Mouse (Mus musculus) hindbrain, embryonic 16.5 days (tissue): ENCODE measurements at regions not wholly inside any gene's neighbourhood (a gene's known extent, or its start where the extent isn't known, plus 50 kb on each side); places are given as distances from the start of the nearest gene placed in this dataset.

ENCODE experiments used
- ATAC-seq: fragments of 200-750 bp; cut with Nextera tagmentation; 2 replicates; pipeline ENCODE4 v1.8.0; 2017; ENCODE audit warnings: moderate TSS enrichment, moderate library complexity
- H3K27ac ChIP-seq: fragments of 300-500 bp; sonication (generic); 2 replicates; pipeline ENCODE4 v1.5.1; 2014; ENCODE audit warnings: low read depth, mild to moderate bottlenecking, control low read depth, low read length, moderate library complexity
- H3K27me3 ChIP-seq: fragments of 300-500 bp; sonication (generic); replicated peaks from 2 replicates; pipeline ENCODE4 v1.6.1; 2014; ENCODE audit warnings: low read length; ENCODE audit not compliant: control insufficient read depth, insufficient read depth
- H3K36me3 ChIP-seq: fragments of 300-500 bp; sonication (generic); 2 replicates; pipeline ENCODE4 v1.6.1; 2014; ENCODE audit warnings: mild to moderate bottlenecking, low read length, moderate library complexity, mixed read lengths; ENCODE audit not compliant: control insufficient read depth, insufficient read depth
- H3K4me1 ChIP-seq: fragments of 300-500 bp; sonication (generic); 2 replicates; pipeline ENCODE4 v1.6.1; 2014; ENCODE audit warnings: low read depth, low read length; ENCODE audit not compliant: control insufficient read depth, insufficient read depth
- H3K4me2 ChIP-seq: fragments of 300-500 bp; sonication (generic); 2 replicates; pipeline ENCODE4 v1.6.1; 2014; ENCODE audit warnings: mild to moderate bottlenecking, low read length, control low read depth, moderate library complexity
- H3K4me3 ChIP-seq: fragments of 300-500 bp; sonication (generic); 2 replicates; pipeline ENCODE4 v1.5.1; 2014; ENCODE audit warnings: mild to moderate bottlenecking, low read length, control low read depth, moderate library complexity
- H3K9ac ChIP-seq: fragments of 300-500 bp; sonication (generic); 2 replicates; pipeline ENCODE4 v1.6.1; 2014; ENCODE audit warnings: low read depth, mild to moderate bottlenecking, control low read depth, low read length, moderate library complexity
- H3K9me3 ChIP-seq: fragments of 300-500 bp; sonication (generic); 2 replicates; pipeline ENCODE4 v1.6.1; 2014; ENCODE audit warnings: mild to moderate bottlenecking, low read length, moderate library complexity; ENCODE audit not compliant: control insufficient read depth
- WGBS: fragments of 180-500 bp; shearing (Covaris S2); extraction: QIAGEN DNeasy Blood & Tissue Kit; methylation state at CpG from one replicate; pipeline ENCODE4 v1.1.7; 2014; 5-methylcytosine and 5-hydroxymethylcytosine counted together

DNA sequence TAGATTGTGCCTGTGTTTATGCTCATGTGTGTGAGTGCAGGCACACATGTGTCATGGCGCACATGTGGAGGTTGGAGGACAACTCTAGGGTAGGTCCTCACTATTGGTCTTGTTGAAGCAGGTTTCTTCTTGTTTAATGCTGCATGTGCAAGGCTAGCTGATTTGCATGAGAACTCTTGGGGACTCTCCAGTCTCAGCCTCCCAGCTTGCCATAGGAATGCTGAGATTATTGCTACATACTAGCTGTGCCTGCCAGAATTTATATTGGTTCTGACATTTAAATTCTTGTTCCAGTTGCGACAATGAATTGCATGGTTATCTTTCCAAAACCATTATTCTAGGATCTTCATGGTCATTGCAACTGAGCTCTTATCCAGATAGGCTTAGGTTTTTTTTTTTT lies 1168.5 kb downstream of the Sorcs3 start:
- no peak for ATAC-seq
- H3K9ac ChIP-seq = no peak overlapping the region
- H3K36me3 ChIP-seq = no peaks in the 10 kb centered on the region
- no peak overlapping the region for H3K4me2 ChIP-seq
- no peak overlapping the region for H3K27ac ChIP-seq
- H3K4me3 ChIP-seq = no peak overlapping the region
- 91% methylated on average over 2 of the region's 2 CpGs for WGBS
- no peaks in the 10 kb centered on the region for H3K4me1 ChIP-seq
- no peaks in the 10 kb centered on the region for H3K9me3 ChIP-seq
- no peaks in the 10 kb centered on the region for H3K27me3 ChIP-seq

DNA sequence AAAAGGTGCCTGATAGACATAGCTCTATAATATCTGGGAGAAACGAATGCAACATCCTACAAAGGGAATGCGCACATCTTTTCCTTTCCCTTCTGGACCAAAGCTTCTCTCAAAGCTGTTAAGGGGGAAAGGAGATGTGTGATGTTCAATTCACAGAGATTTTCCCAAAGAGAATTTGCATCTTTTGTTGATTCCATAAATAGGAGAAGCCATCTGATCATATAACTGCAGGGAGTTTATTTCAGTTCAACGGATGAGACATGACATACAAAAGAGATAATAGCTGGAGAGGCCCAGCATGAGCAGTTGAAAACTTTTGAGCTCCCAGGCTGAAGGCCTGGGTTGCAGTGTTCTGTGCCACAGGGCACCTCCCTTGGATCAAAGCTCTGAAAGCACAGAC lies 1169.1 kb downstream of the Sorcs3 start:
- Histone ChIP-seq H3K36me3 (no peaks in the 10 kb centered on the region), H3K27ac (no peak overlapping the region), H3K27me3 (no peaks in the 10 kb centered on the region), H3K4me3 (no peak overlapping the region), H3K4me2 (no peak overlapping the region), H3K4me1 (no peaks in the 10 kb centered on the region), H3K9ac (no peak overlapping the region), H3K9me3 (no peaks in the 10 kb centered on the region)
- 74% methylated on average over 3 of the region's 3 CpGs for WGBS
- no peak for ATAC-seq

DNA sequence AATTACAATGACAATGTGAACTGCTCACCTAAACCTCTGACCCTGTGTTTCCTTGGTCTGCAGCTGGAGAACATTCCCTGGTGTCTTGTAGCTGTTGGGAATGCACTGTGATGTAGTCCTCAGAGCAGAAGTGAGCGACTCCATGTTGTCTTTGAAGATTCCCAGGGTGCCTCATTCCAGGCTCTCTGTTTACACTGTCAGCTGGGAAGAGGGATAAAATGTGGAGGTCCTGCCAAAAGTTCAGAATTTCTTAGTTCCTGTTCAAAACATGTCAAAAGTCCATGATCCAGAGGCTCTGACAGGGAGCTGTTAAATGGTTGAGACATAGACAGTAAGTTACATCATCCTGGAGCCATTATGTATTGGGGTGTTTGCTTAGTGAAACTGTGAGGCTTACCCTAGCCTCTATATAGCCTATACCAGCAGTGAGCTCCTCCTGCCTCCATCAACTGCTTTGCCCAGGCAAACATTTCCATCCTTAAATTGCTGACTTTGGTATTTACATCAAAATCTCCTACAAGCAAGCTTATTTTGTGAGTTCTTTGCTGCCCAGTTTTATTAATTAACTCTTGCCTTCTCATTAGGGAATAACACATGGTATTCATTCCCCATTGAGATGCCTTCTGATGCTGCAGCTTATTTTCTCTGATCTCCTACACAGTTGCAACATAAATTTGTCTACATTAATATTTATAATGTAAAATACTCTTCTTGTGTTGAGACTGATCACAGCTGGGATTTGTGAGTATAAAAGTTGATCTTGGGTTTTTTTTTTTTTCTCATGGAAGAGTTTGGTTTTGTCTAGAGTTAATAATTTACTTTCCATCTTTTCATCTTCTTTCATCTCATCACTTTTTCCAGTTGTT lies 1170.2 kb downstream of the Sorcs3 start:
- H3K4me3 ChIP-seq = no peak overlapping the region
- H3K27ac ChIP-seq = no peak overlapping the region
- no peaks in the 10 kb centered on the region for H3K27me3 ChIP-seq
- ATAC-seq = no peak
- no peaks in the 10 kb centered on the region for H3K4me1 ChIP-seq
- no peaks in the 10 kb centered on the region for H3K36me3 ChIP-seq
- H3K9me3 ChIP-seq = no peaks in the 10 kb centered on the region
- H3K9ac ChIP-seq = no peak overlapping the region
- no peak overlapping the region for H3K4me2 ChIP-seq
- WGBS = 50% methylated on average over 1 of the region's 1 CpGs

DNA sequence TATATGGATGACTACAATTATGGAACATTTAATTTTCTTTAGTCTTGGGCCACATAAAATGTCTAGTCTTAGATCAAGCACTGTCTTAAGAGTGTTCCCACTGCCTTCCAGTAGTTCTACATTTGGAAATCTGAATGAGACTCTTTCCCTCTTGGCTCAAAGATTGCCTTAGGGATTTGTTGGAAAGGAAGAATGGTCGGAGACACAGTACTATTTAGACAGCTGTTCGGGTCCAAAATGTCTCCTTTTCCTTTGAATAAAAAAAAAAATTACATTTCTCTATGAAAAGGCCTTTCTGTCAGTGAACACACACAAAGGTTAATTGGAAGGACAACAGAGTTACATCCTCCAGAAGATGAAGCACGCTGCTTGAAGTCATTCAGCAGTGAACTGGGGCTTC lies 1173.8 kb downstream of the Sorcs3 start:
- no peak overlapping the region for H3K9ac ChIP-seq
- no peak overlapping the region for H3K27ac ChIP-seq
- H3K36me3 ChIP-seq = no peaks in the 10 kb centered on the region
- no peak overlapping the region for H3K4me2 ChIP-seq
- H3K4me3 ChIP-seq = no peak overlapping the region
- ATAC-seq = no peak
- no peaks in the 10 kb centered on the region for H3K27me3 ChIP-seq
- no peaks in the 10 kb centered on the region for H3K4me1 ChIP-seq
- H3K9me3 ChIP-seq = no peaks in the 10 kb centered on the region
- WGBS = 42% methylated on average over 3 of the region's 3 CpGs

DNA sequence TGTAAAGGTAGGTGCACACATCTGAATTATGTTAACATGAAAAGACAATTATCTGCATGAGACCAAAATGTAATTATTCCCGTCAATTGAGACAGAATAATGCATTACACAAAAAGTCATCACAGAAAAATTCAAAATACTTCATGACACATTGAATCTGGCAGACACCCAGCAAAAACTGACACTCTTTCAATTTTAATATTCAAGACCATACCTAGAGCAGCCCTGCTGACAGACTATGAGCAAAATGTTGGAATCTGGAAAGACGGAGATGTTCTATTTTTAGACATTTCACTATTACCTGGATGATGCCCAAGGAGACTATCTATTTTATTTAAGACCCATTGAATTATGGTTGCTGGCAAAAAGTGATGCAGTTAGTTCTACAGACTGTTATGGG lies 1190.4 kb downstream of the Sorcs3 start:
- WGBS = 62% methylated on average over 2 of the region's 2 CpGs
- Histone ChIP-seq H3K27me3 (no peaks in the 10 kb centered on the region), H3K36me3 (no peaks in the 10 kb centered on the region), H3K4me3 (no peak overlapping the region), H3K4me1 (no peaks in the 10 kb centered on the region), H3K9ac (no peak overlapping the region), H3K4me2 (no peak overlapping the region), H3K9me3 (no peaks in the 10 kb centered on the region), H3K27ac (no peak overlapping the region)
- ATAC-seq = no peak

DNA sequence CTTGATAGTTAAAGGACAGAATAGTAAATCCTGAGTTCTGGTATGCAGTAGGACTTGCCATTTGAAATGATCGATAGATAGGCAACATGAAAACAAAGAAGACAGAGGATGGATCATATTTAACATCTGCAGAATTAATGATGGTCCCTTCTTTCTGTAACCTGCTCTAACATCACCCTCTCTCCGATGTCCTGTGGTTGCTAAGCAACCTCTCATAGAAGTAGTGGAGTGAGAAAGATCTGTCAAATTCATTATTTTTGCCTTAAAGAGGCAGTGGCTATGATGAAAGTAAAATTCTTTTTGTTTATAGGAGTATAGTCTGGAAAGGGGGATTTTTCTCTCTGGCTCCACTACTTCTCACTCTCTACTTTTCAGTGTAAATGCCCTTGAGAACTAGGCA lies 1209.5 kb downstream of the Sorcs3 start:
- Histone ChIP-seq H3K9ac (no peak overlapping the region), H3K36me3 (no peaks in the 10 kb centered on the region), H3K4me2 (no peak overlapping the region), H3K27me3 (no peaks in the 10 kb centered on the region), H3K9me3 (no peaks in the 10 kb centered on the region), H3K4me1 (no peaks in the 10 kb centered on the region), H3K4me3 (no peak overlapping the region), H3K27ac (no peak overlapping the region)
- WGBS = 52% methylated on average over 2 of the region's 2 CpGs
- ATAC-seq = no peak

DNA sequence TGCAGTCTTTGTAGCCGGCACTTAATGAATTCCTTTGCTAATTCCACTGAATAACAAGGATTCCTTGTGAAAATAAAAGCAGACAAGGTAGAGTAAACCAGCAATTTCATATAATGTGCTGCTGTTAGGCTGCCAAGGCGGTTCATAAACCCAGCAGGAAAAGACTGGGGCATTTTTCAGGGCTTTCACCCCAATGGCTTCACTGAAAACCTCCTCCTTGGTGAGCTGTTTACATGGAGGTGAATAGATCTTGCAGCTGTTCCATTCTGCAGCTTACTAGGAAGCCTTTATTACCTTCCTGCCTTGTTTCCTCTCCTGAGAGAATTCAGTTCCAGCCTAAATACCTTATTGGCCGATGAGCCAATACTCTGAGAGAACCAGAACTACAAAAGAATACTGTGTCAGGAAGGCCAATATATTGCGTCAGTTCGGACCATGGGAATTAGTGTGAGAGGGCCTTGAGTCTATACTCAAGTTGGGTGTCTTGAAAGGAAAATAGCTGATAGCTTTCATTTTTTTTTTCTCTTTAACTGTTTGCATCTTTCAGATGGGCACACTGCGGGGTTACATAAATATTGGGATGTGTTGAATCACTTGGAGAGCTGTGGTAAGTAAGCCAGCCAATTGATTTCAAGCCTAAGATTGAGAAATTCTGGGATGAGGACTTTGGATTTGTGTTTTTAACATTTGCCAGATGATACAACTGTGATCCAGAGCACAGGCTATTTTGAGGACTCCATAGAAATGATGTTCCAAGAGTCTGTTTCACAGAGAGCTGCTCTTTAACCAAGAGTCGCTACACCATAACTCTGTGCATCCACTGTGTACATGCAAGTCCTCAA lies 1217.5 kb downstream of the Sorcs3 start:
- no peak for ATAC-seq
- 64% methylated on average over 7 of the region's 7 CpGs for WGBS
- H3K27me3 ChIP-seq = no peaks in the 10 kb centered on the region
- H3K36me3 ChIP-seq = no peaks in the 10 kb centered on the region
- H3K27ac ChIP-seq = no peak overlapping the region
- H3K9me3 ChIP-seq = peaks cover 4% of the 10 kb centered on the region; the same call in 1 of the 2 replicates
- H3K4me3 ChIP-seq = no peak overlapping the region
- no peak overlapping the region for H3K9ac ChIP-seq
- no peaks in the 10 kb centered on the region; the same call in 1 of the 2 replicates for H3K4me1 ChIP-seq
- H3K4me2 ChIP-seq = no peak overlapping the region
